Mouse (Mus musculus) intestine, embryonic 16.5 days (tissue): ENCODE results near the gene Engase. TPM values are rescaled to one million over a fixed set of nuclear protein-coding genes. Genes with fewer than 3 reads are reported as not detected.

Experiments used
- ATAC-seq: fragments of 200-750 bp; cut with Nextera tagmentation; 2 replicates; pipeline ENCODE4 v1.8.0; 2017; ENCODE audit warnings: moderate TSS enrichment, moderate library complexity
- H3K27ac ChIP-seq: fragments of 300-500 bp; sonication (generic); 2 replicates; pipeline ENCODE4 v1.5.1; 2014; ENCODE audit warnings: mild to moderate bottlenecking, low read length
- H3K27me3 ChIP-seq: fragments of 300-500 bp; sonication (generic); replicated peaks from 2 replicates; pipeline ENCODE4 v1.6.1; 2014; ENCODE audit warnings: low read length, control low read depth, mixed read lengths; ENCODE audit not compliant: control insufficient read depth, insufficient read depth
- H3K36me3 ChIP-seq: fragments of 300-500 bp; sonication (generic); 2 replicates; pipeline ENCODE4 v1.6.1; 2014; ENCODE audit warnings: low read length, control low read depth; ENCODE audit not compliant: control insufficient read depth, insufficient read depth
- H3K4me1 ChIP-seq: fragments of 300-500 bp; sonication (generic); 2 replicates; pipeline ENCODE4 v1.6.1; 2014; ENCODE audit warnings: low read length, control low read depth, mixed read lengths; ENCODE audit not compliant: control insufficient read depth, insufficient read depth
- H3K4me2 ChIP-seq: fragments of 300-500 bp; sonication (generic); 2 replicates; pipeline ENCODE4 v1.6.1; 2014; ENCODE audit warnings: low read depth, low read length, control low read depth
- H3K4me3 ChIP-seq: fragments of 300-500 bp; sonication (generic); 2 replicates; pipeline ENCODE4 v1.5.1; 2014; ENCODE audit warnings: mild to moderate bottlenecking, low read length
- H3K9ac ChIP-seq: fragments of 300-500 bp; sonication (generic); 2 replicates; pipeline ENCODE4 v1.6.1; 2014; ENCODE audit warnings: low read depth, low read length
- H3K9me3 ChIP-seq: fragments of 300-500 bp; sonication (generic); 2 replicates; pipeline ENCODE4 v1.6.1; 2016; ENCODE audit warnings: low read length, control low read depth; ENCODE audit not compliant: control insufficient read depth
- WGBS: fragments of 180-500 bp; shearing (Covaris S2); extraction: QIAGEN DNeasy Blood & Tissue Kit; methylation state at CpG from one replicate; pipeline ENCODE4 v1.1.7; 2014; 5-methylcytosine and 5-hydroxymethylcytosine counted together
- polyA plus RNA-seq: library from polyadenylated mRNA; unstranded; fragments of >200 nt; fragmentation: Nextera tagmentation; extraction: Ambion mirVana; gene quantifications from 2 replicates; pipeline ENCODE4 v1.2.1, GENCODE M21; 2015

The Engase gene
- polyA plus RNA-seq, 1 experiment from 2014 or later: 13.5 TPM

DNA sequence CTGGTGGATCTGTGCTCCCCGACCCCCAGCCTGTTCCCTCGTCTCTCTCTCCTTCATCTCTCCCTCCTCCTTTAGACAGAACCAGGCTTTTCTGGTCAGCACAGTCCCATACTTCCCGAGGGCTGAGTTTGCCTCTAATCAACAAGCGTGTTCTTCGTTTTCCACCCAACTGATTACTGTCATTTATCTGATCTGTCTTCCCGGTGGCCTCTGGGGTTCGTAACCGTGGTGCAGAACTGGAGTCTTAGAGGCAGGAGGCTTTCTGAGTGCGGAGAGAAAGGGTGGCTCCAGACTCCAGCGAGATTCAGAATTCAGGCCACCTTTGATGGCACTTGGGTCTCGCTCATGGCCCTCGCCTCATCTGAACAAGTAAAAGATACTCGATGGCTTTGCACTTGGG is 42.5 kb upstream of the Engase start:
- Histone ChIP-seq H3K9me3 (no peaks in the 10 kb centered on the region), H3K4me2 (peak overlapping the region; percentile 52), H3K27me3 (no peaks in the 10 kb centered on the region), H3K36me3 (no peaks in the 10 kb centered on the region), H3K27ac (peak overlapping the region; percentile 10), H3K4me3 (peak overlapping the region; percentile 35), H3K9ac (peak overlapping the region; percentile 57), H3K4me1 (peaks cover 37% of the 10 kb centered on the region)
- ATAC-seq: no peak
- 33% methylated on average over 13 of the region's 13 CpGs for WGBS

DNA sequence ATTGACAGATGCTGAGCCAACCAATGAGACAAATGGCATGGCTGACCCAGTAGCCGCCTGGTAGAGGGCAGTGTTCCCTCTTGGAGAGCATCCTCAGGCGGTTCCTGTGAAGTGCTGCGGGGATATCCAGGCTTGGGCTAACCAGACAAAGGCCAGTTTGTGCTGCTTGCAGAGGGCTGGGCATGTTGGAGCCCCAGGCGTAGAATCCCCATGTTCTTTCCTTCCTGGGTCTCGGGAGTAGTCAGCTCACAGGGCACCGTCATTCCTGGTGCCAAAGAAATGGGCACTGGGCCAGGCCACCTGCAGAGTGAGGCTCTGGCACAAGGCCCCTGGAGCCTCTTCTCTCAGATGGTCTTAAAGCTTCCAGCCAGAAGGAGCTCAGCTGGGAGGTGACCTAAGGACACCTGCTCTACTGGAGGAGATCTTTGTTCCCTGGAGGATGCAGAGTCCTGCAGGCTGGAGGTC is 40.1 kb upstream of the Engase start:
- WGBS: 46% methylated on average over 6 of the region's 6 CpGs
- no peaks in the 10 kb centered on the region for H3K27me3 ChIP-seq

DNA sequence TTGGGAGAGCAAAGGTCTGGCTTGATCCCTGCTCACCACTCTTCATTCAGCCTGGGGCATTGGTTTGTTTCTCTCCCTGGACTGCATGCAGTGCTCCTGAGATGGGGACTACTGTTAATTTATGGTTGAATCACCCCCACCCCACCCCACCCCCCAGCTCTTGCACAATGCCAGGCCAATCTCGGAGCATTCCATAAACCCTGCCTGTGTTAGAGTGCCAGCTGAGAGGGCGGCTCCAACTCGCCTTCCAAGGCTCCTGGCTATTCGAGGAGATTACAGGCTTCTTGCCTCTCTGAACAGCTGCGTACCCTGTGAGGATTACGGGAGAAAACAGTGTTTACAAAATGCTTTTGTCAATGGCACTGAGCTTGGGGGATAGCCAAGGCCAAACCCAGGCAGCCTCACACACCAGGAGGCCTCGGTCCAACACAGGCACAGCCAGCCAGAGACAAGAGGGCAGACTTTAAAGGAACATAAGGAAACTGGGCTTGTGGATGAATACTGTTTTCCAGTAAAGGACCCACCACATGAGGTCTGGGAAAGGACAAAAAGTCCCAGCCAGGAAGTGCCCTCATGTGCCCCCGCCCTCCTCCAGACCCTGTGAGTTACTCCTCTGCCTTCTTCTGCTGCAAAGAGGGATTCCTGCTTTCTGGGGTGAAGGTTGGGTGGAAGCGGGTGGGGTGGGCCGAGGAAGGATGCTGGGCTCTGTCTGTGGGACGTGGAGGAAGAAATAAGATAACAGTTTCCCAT is 37.8 kb upstream of the Engase start:
- H3K9ac ChIP-seq: no peak overlapping the region
- H3K4me2 ChIP-seq: no peak overlapping the region
- peak overlapping the region; percentile 18; the same call in 1 of the 2 replicates for H3K27ac ChIP-seq
- no peaks in the 10 kb centered on the region for H3K36me3 ChIP-seq
- no peak overlapping the region for H3K4me3 ChIP-seq
- ATAC-seq: peak; percentile 47; the same call in 1 of the 2 replicates
- H3K9me3 ChIP-seq: no peaks in the 10 kb centered on the region
- peaks cover 15% of the 10 kb centered on the region for H3K4me1 ChIP-seq
- no peaks in the 10 kb centered on the region for H3K27me3 ChIP-seq
- 32% methylated on average over 11 of the region's 11 CpGs for WGBS

More for the DNA sequence above, 40.1 kb upstream of the Engase start:
- ATAC-seq: no peak
- Histone ChIP-seq H3K27ac (no peak overlapping the region), H3K9me3 (no peaks in the 10 kb centered on the region), H3K4me3 (no peak overlapping the region), H3K9ac (no peak overlapping the region), H3K36me3 (no peaks in the 10 kb centered on the region), H3K4me2 (no peak overlapping the region), H3K4me1 (peaks cover 24% of the 10 kb centered on the region)

DNA sequence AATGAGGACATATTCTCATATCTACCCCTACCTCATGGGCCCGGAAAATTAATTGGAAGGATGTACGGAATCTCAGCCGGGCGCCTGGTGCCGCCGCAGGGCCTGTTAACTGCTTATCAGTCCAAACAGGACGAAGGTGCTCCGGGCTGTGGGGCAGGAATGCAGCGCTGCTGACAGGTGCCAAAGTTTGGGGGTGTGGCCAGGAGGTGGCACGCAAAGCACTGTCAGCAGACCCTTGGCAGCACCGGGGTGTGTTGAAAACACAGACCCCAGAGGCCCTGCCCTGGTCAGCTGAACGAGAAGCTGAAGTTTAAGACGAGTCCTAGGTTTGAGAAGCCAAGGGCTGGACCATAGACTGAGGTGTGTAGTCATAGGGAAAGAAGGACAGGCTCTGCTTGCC is 33.9 kb upstream of the Engase start:
- Histone ChIP-seq H3K36me3 (no peaks in the 10 kb centered on the region), H3K4me2 (no peak overlapping the region), H3K4me1 (peaks cover 10% of the 10 kb centered on the region), H3K4me3 (no peak overlapping the region), H3K27ac (no peak overlapping the region), H3K9me3 (no peaks in the 10 kb centered on the region), H3K9ac (no peak overlapping the region), H3K27me3 (no peaks in the 10 kb centered on the region)
- 63% methylated on average over 13 of the region's 13 CpGs for WGBS
- ATAC-seq: peak; percentile 21; the same call in 1 of the 2 replicates

DNA sequence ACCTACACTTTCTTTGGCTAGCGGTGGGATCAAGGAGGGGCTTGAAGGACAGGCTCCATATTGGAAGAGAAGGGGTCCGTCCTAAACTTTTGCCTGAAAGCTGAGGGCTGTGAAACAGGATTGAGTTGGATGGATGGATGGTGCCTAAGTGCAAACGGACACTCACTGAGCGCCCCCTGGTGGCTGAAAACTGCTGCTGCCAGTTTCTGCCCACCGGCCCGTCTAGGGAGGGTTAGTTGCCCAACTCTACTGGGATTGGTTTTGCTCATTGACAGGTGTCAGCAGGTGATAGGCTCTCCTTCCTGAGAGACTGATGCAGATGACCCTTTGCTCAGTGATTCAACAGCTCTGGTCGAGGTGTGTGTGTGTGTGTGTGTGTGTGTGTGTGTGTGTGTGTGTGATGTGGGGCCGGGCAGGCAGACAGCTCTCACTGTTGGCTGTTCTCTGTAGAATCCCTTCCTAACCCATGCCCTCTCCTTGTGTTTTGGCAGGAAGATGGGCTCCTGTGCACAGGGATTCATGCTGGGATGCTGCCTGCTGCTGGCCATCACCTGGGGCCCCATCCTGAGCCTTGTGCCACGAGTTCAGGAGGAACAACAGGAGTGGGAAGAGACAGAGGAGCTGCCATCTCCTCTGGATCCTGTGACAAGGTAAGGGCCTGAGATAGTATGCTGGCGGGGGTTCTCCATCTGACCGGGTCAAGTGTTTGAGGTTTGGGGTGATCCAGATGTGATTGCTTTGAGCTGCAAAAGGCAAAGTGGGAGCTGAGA is 33.2 kb upstream of the Engase start:
- ATAC-seq: peak; percentile 50; the same call in 1 of the 2 replicates
- no peaks in the 10 kb centered on the region for H3K9me3 ChIP-seq
- WGBS: 34% methylated on average over 11 of the region's 11 CpGs
- H3K36me3 ChIP-seq: no peaks in the 10 kb centered on the region
- H3K27ac ChIP-seq: no peak overlapping the region
- H3K4me1 ChIP-seq: peaks cover 8% of the 10 kb centered on the region
- H3K27me3 ChIP-seq: no peaks in the 10 kb centered on the region
- H3K4me3 ChIP-seq: no peak overlapping the region
- no peak overlapping the region for H3K4me2 ChIP-seq
- no peak overlapping the region for H3K9ac ChIP-seq

DNA sequence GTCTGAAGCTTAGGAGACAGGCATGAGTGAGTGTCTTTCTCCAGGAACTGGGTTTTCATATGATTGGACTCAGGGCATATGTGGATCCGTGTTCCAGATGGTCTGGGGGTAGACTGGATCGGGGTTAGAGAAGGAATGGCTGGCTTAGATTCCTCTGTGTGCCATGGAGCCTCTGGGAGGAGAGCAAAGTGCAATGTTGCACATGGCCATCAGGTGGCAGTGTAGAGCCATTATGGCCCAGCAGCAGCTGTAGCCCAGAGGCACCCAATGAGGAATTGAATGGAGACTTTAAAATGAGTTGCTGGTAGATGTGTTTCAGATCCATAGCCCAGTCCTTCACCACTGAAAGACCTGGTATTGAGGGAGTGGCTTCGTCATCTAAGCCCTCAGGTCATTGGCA is 30.8 kb upstream of the Engase start:
- 13% methylated on average over 3 of the region's 3 CpGs for WGBS
- peak; percentile 77 for ATAC-seq
- Histone ChIP-seq H3K9me3 (no peaks in the 10 kb centered on the region), H3K4me1 (no peaks in the 10 kb centered on the region), H3K9ac (no peak overlapping the region), H3K27me3 (no peaks in the 10 kb centered on the region), H3K27ac (no peak overlapping the region), H3K4me2 (no peak overlapping the region), H3K36me3 (no peaks in the 10 kb centered on the region), H3K4me3 (no peak overlapping the region)

DNA sequence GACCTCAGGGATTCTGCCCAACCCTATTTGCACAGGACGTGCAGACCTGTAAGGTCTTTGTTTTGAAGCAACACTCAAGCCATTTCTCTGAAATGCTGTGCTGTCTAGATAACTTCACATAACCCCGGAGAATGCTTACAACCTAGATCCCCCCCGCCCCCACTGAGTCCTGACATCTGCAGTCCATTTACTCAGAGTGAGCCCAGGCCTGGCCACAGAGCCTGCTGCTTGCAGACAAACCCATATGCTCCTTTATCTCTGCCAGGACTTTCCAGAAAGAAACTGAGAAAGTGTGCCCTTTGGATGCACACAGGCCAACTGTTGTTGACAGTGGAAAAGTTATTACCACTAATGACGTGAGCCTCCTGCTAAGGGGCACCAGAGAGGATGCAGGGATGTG is 29.3 kb upstream of the Engase start:
- no peaks in the 10 kb centered on the region for H3K27me3 ChIP-seq
- H3K9ac ChIP-seq: no peak overlapping the region
- ATAC-seq: no peak
- WGBS: 54% methylated on average over 4 of the region's 4 CpGs
- no peak overlapping the region for H3K4me3 ChIP-seq
- no peak overlapping the region for H3K27ac ChIP-seq
- no peak overlapping the region for H3K4me2 ChIP-seq
- H3K36me3 ChIP-seq: no peaks in the 10 kb centered on the region
- H3K9me3 ChIP-seq: no peaks in the 10 kb centered on the region
- H3K4me1 ChIP-seq: no peaks in the 10 kb centered on the region

DNA sequence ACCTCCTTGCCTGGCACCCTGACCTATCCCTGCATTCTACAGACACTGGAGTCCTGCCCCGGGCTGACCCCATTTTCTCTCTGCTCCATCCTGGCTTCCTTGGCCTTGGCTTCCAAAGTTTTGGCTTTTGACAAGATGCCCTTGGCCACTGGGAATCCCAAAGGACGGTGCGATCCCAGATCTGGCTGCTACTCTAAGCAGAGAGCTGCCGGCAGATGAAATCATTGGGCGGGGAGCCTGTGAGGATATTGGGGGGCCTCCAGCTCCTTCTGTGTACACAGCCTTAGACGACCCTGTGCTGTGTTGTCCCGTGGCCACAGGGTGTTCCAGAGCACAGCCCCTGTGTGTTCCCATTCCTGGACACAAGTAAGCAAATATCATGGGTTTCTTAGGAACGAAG is 28.2 kb upstream of the Engase start:
- ATAC-seq: no peak
- Histone ChIP-seq H3K4me2 (no peak overlapping the region), H3K4me1 (no peaks in the 10 kb centered on the region), H3K27me3 (no peaks in the 10 kb centered on the region), H3K4me3 (no peak overlapping the region), H3K27ac (no peak overlapping the region), H3K36me3 (no peaks in the 10 kb centered on the region), H3K9ac (no peak overlapping the region), H3K9me3 (no peaks in the 10 kb centered on the region)
- 75% methylated on average over 8 of the region's 8 CpGs for WGBS

DNA sequence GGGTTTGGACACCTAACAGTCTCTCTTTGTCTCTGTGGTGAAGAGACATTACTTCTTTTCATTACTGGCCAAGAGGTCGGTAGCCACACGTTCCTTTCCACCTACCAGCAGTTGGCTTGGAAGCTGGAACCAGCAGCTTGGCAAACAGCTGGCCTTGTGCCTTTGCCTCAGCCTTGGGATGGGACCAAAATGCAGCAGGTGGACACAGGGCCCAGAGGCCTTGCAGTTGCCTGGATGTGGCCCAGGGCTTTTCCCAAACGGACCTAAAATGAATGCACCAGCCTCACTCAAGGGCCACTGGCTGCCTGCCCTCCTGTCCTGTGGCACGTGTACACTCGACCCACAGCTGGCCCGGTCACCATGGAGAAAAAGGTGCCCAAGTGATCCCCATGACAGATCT is 25.4 kb upstream of the Engase start:
- H3K4me2 ChIP-seq: no peak overlapping the region
- H3K36me3 ChIP-seq: no peaks in the 10 kb centered on the region
- WGBS: 80% methylated on average over 6 of the region's 6 CpGs
- no peak overlapping the region for H3K4me3 ChIP-seq
- H3K4me1 ChIP-seq: no peaks in the 10 kb centered on the region
- H3K9ac ChIP-seq: 0 out of 2 replicates have a peak overlapping the region, but pooled peaks have one; percentile 14
- no peaks in the 10 kb centered on the region for H3K27me3 ChIP-seq
- no peaks in the 10 kb centered on the region for H3K9me3 ChIP-seq
- ATAC-seq: no peak
- no peak overlapping the region for H3K27ac ChIP-seq
